Mouse (Mus musculus) thymus, postnatal 10 days (tissue): ENCODE results near the gene Rnf185.

Experiments
- DNase-seq, 2 experiments: peaks; one replicate each; pipeline ENCODE4 v3.0.0; 2021; ENCODE audit warnings: low spot score in 2 of 2

Gene Rnf185

GRCm38 (mm10) chr11:3396091-3396490 lies 56.1 kb downstream of the Rnf185 start:
- DNase-seq: no peak

- DNase-seq: no peak
Measured at GRCm38 (mm10) chr11:3394520-3394919, 57.6 kb downstream of the Rnf185 start.

- no peak for DNase-seq
Measured at GRCm38 (mm10) chr11:3392526-3392925, 59.6 kb downstream of the Rnf185 start.

GRCm38 (mm10) chr11:3390789-3391188 lies 61.4 kb downstream of the Rnf185 start:
- DNase-seq: no peak

- no peak for DNase-seq
Measured at GRCm38 (mm10) chr11:3389996-3390395, 62.2 kb downstream of the Rnf185 start.

- DNase-seq: no peak
Measured at GRCm38 (mm10) chr11:3387482-3388196, 64.5 kb downstream of the Rnf185 start.

- DNase-seq: peak; percentile 69 to 87
Measured at GRCm38 (mm10) chr11:3386941-3387368, 65.2 kb downstream of the Rnf185 start.

- no peak for DNase-seq
Measured at GRCm38 (mm10) chr11:3382602-3383594, 69.3 kb downstream of the Rnf185 start.

- DNase-seq: no peak
Measured at GRCm38 (mm10) chr11:3381148-3381814, 70.9 kb downstream of the Rnf185 start.

- no peak for DNase-seq
Measured at GRCm38 (mm10) chr11:3379427-3379826, 72.7 kb downstream of the Rnf185 start.

- no peak for DNase-seq
Measured at GRCm38 (mm10) chr11:3374741-3375140, 77.4 kb downstream of the Rnf185 start.

- no peak for DNase-seq
Measured at GRCm38 (mm10) chr11:3374293-3374645, 77.9 kb downstream of the Rnf185 start.

- DNase-seq: no peak
Measured at GRCm38 (mm10) chr11:3373591-3374292, 78.4 kb downstream of the Rnf185 start.

- DNase-seq: no peak
Measured at GRCm38 (mm10) chr11:3371599-3372295, 80.4 kb downstream of the Rnf185 start.

GRCm38 (mm10) chr11:3370928-3371598 lies 81.1 kb downstream of the Rnf185 start:
- peak; percentile 57 to 65 for DNase-seq

GRCm38 (mm10) chr11:3370162-3370561 lies 82.0 kb downstream of the Rnf185 start:
- no peak for DNase-seq

- no peak for DNase-seq
Measured at GRCm38 (mm10) chr11:3369449-3369848, 82.7 kb downstream of the Rnf185 start.

GRCm38 (mm10) chr11:3368983-3369382 lies 83.2 kb downstream of the Rnf185 start:
- DNase-seq: no peak

- no peak for DNase-seq
Measured at GRCm38 (mm10) chr11:3366411-3366810, 85.8 kb downstream of the Rnf185 start.
